Mouse (Mus musculus) activated CD4-positive, CD25-positive, alpha-beta regulatory T cell (primary cell): ENCODE data around the gene Efhc2. TPM values are rescaled to one million over a fixed set of nuclear protein-coding genes. Genes with fewer than 3 reads are reported as not detected.

Experiments
- polyA plus RNA-seq, 2 experiments: library from polyadenylated mRNA; unstranded; fragments of 100-300 nt; shearing (Covaris generic); gene quantifications; one replicate each; pipeline ENCODE4 v1.2.1; 2017

Efhc2 gene
- not detected for polyA plus RNA-seq

DNA sequence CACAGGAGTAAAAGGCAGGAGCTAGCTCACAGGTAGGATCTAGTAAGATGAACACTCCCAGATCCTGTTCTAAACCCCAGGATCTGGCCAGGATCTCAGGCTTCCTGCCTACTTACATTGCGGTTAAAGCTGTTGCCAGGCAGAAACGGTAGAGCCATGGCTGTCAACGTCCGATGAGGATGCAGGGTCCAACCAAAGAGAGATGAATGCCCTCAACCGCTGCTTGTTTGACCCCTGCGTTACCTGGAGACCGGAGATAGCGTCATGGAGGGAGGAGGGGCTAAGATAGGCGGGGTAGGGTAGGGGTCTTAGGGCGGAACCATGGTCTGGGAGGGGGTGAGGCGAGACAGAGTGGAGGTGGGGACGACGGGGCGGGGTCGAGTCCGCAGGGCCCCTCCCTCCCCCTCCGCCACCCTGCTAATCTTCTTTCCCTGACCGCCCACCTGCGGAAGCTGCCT lies at the start of gene Efhc2:
TSS of gene Efhc2 (minus strand) at position 243 of the 458 bp plus-strand sequence.

